9 mouse cellular contexts compared by ENCODE assay signal in the genomic region with DNA sequence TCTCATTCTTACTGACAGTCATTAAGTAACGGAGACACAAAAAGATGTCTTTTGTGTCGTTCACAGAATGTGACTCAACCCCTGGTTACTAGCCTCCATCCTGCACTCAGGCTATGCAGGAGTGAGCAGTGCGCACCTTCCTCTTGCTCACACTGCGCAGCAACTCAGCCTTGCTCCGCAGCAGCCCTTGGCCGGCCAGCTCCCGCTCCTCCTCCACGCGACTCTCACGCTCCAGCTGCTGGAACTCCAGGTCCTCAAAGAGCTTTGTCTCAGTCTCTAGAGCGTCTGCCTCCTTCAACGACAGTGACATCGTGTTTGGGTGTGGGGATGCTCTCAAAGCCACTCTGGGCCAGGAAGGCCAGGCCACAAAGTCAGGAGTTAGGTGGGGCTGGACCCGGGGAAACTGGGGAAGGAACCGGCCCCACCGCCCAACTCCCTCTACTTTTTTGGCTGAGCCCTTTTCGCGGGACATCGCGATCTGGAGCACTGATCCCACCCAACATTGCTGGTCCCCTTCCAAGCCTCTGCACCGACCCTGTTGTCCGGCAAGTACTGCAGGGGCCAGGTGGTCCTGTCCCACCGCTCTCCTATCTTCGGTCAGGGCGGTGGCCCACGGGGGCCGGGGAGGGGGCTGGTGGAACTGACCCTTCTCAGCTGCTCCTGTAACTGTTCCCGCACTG. TPM values are rescaled to one million over a fixed set of nuclear protein-coding genes. Genes with fewer than 3 reads are reported as not detected.
A peak's percentile ranks its signal among the peaks of the same experiment; 100 is the strongest.
DNase-seq lines count a peak whose midpoint lies in the region; ATAC-seq and TF ChIP-seq lines count a peak whose summit lies in the region.
"Had no signal": no experiment of that assay in that cellular context is flagged by ENCODE, and none has a peak within 500 bp of the region (broad histone marks: within the 10 kb centered on the region; RNA-seq: fewer than 3 reads in every experiment).

No protein-coding gene starts in this region.

- no peak for TF ChIP-seq CTCF in G1E (IDR thresholded peaks at IDR 0.05; ENCODE audit: low read depth, low read length)

- 26% methylated on average over 28 of the region's 28 CpGs for WGBS in heart, embryonic 13.5 days
- 37% methylated on average over 28 of the region's 28 CpGs for WGBS in liver, embryonic 16.5 days (ENCODE audit: insufficient replicate concordance)

- peak overlapping the region; percentile 56 for H3K4me3 ChIP-seq in heart, embryonic 13.5 days
- peak overlapping the region; percentile 21; the same call in 1 of the 2 replicates for H3K4me3 ChIP-seq in G1E (ENCODE audit: low read depth, low read length)
- peak overlapping the region; percentile 26 for H3K4me3 ChIP-seq in liver, embryonic 16.5 days (ENCODE audit: low read depth, low read length)

- no peak for DNase-seq in heart, adult 18-20 months
- DNase-seq in G1E (ENCODE audit: low spot score): no peak
- DNase-seq in right cerebral cortex, postnatal 10 days (ENCODE audit: low spot score in 2 of 2): no peak
- DNase-seq in left cerebral cortex, postnatal 36 days (ENCODE audit: low spot score in 2 of 2): no peak

- ATAC-seq in heart, embryonic 13.5 days (ENCODE audit: extremely low read depth, insufficient number of reproducible peaks, low FRiP score, low TSS enrichment): no peak
- no peak for ATAC-seq in G1E (ENCODE audit: extremely low read depth, insufficient number of reproducible peaks, low FRiP score, poor library complexity, severe bottlenecking)
- peak; percentile 11; the same call in 1 of the 2 replicates for ATAC-seq in granulocyte monocyte progenitor cell, adult 5-6 weeks (replicated peaks; ENCODE audit: poor library complexity, severe bottlenecking)
- no peak; the same call in 1 of the 2 replicates for ATAC-seq in liver, embryonic 16.5 days (ENCODE audit: low read depth)
- ATAC-seq in inflammation-experienced regulatory T-cells, adult 6 months: no peak

- peaks cover 8% of the 10 kb centered on the region; the same call in 1 of the 2 replicates for H3K27me3 ChIP-seq in heart, embryonic 13.5 days (replicated peaks)
- H3K27me3 ChIP-seq in G1E (ENCODE audit: insufficient read depth, low read length): peaks cover 76% of the 10 kb centered on the region
- no peaks in the 10 kb centered on the region for H3K27me3 ChIP-seq in liver, embryonic 16.5 days (ENCODE audit: control insufficient read depth, insufficient read depth, low read depth, low read length)

- peak overlapping the region; percentile 80 for H3K4me2 ChIP-seq in heart, embryonic 13.5 days
- H3K4me2 ChIP-seq in liver, embryonic 16.5 days (ENCODE audit: low read depth, low read length): peak overlapping the region; percentile 56

- H3K27ac ChIP-seq in heart, embryonic 13.5 days (replicated peaks): 0 out of 2 replicates have a peak overlapping the region, but pooled peaks have one; percentile 46
- H3K27ac ChIP-seq in liver, embryonic 16.5 days (ENCODE audit: low read length): no peak overlapping the region

- H3K4me1 ChIP-seq in heart, embryonic 13.5 days: peaks cover 23% of the 10 kb centered on the region
- peaks cover 12% of the 10 kb centered on the region; the same call in 1 of the 2 replicates for H3K4me1 ChIP-seq in G1E (ENCODE audit: insufficient read depth, low read depth, low read length)
- peaks cover 4% of the 10 kb centered on the region for H3K4me1 ChIP-seq in liver, embryonic 16.5 days (ENCODE audit: control insufficient read depth, low read depth, low read length)

- peaks cover 80% of the 10 kb centered on the region for H3K36me3 ChIP-seq in heart, embryonic 13.5 days
- H3K36me3 ChIP-seq in G1E (replicated peaks): no peaks in the 10 kb centered on the region
- no peaks in the 10 kb centered on the region for H3K36me3 ChIP-seq in liver, embryonic 16.5 days (ENCODE audit: control insufficient read depth, insufficient read depth)

- intact Hi-C loops in left cerebral cortex, postnatal 36 days (cut with DNase I): loop anchor here (2.0 kb wide), 1 partner anchor 25 kb away; no protein-coding TSS in a partner anchor

- H3K9me3 ChIP-seq in heart, embryonic 13.5 days: no peaks in the 10 kb centered on the region
- no peaks in the 10 kb centered on the region for H3K9me3 ChIP-seq in G1E (replicated peaks)
- H3K9me3 ChIP-seq in liver, embryonic 16.5 days (replicated peaks; ENCODE audit: control insufficient read depth, low read length): no peaks in the 10 kb centered on the region

- peak overlapping the region; percentile 80 for H3K9ac ChIP-seq in heart, embryonic 13.5 days
- H3K9ac ChIP-seq in liver, embryonic 16.5 days (ENCODE audit: low read depth, low read length): no peak overlapping the region

RNA-seq across cellular contexts. Expression of gene Phldb1, which starts 27.1 kb away (rescaled TPM):
- polyA plus RNA-seq in heart, embryonic 13.5 days (2015; fragmentation: Nextera tagmentation; extraction: Ambion mirVana): 20.2 and 24.4 TPM in 2 replicates
- total RNA-seq in heart, adult 18-20 months (2021): 100 to 1,000 TPM; 109 to 125 TPM
- total RNA-seq in G1E (2014; fragmentation: Nextera tagmentation) (2.6 and 4.0 TPM in 2 replicates), G1E (2017) (6.4 and 7.4 TPM in 2 replicates)
- 8.1 and 8.8 TPM in 2 replicates for polyA plus RNA-seq in G1E (2012)
- total RNA-seq in granulocyte monocyte progenitor cell, adult 5-6 weeks (2014; fragmentation: Nextera tagmentation): 2.5 and 3.6 TPM in 2 replicates
- 1.0 and 3.1 TPM in 2 replicates for total RNA-seq in granulocyte monocyte progenitor cell, adult 5-6 weeks (2017)
- 2.2 and 2.3 TPM in 2 replicates for polyA plus RNA-seq in liver, embryonic 16.5 days (2015; fragmentation: Nextera tagmentation; extraction: Ambion mirVana)
- under 1 TPM; 0.41 to 0.92 (median 0.58) TPM for polyA plus RNA-seq in inflammation-experienced regulatory T-cells, adult 6 months (2017; shearing (Covaris generic))
- total RNA-seq in left cerebral cortex, postnatal 36 days (2021): 10 to 100 TPM; 74.9 to 86.3 TPM

RNA-seq across cellular contexts. Expression of gene Treh, which starts 34.9 kb away (rescaled TPM):
- polyA plus RNA-seq in heart, embryonic 13.5 days (2015; fragmentation: Nextera tagmentation; extraction: Ambion mirVana): not detected in 2 replicates
- not detected for total RNA-seq in heart, adult 18-20 months (2021)
- total RNA-seq in G1E (2014; fragmentation: Nextera tagmentation) (not detected in 2 replicates), G1E (2017) (not detected in 2 replicates)
- not detected in 2 replicates for polyA plus RNA-seq in G1E (2012)
- not detected in 2 replicates for total RNA-seq in granulocyte monocyte progenitor cell, adult 5-6 weeks (2014; fragmentation: Nextera tagmentation)
- total RNA-seq in granulocyte monocyte progenitor cell, adult 5-6 weeks (2017): not detected in 2 replicates
- not detected in 2 replicates for polyA plus RNA-seq in liver, embryonic 16.5 days (2015; fragmentation: Nextera tagmentation; extraction: Ambion mirVana)
- not detected for polyA plus RNA-seq in inflammation-experienced regulatory T-cells, adult 6 months (2017; shearing (Covaris generic))
- total RNA-seq in left cerebral cortex, postnatal 36 days (2021): under 1 TPM in 1 of 2 experiments, not detected in 1; 0.27 TPM
- total RNA-seq: common myeloid progenitor, adult 5-6 weeks had no signal

RNA-seq across cellular contexts. Expression of gene Arcn1, which starts 59.8 kb away (rescaled TPM):
- polyA plus RNA-seq in heart, embryonic 13.5 days (2015; fragmentation: Nextera tagmentation; extraction: Ambion mirVana): 114 and 119 TPM in 2 replicates
- total RNA-seq in heart, adult 18-20 months (2021): 10 to 100 TPM; 82.7 to 82.8 TPM
- 239 and 270 TPM in 2 replicates for total RNA-seq in G1E (2014; fragmentation: Nextera tagmentation)
- total RNA-seq in G1E (2017): 124 and 134 TPM in 2 replicates
- 14.5 and 16.7 TPM in 2 replicates for polyA plus RNA-seq in G1E (2012)
- total RNA-seq in granulocyte monocyte progenitor cell, adult 5-6 weeks (2014; fragmentation: Nextera tagmentation): 133 and 158 TPM in 2 replicates
- total RNA-seq in granulocyte monocyte progenitor cell, adult 5-6 weeks (2017): 201 and 229 TPM in 2 replicates
- polyA plus RNA-seq in liver, embryonic 16.5 days (2015; fragmentation: Nextera tagmentation; extraction: Ambion mirVana): 92.8 and 95.6 TPM in 2 replicates
- polyA plus RNA-seq in inflammation-experienced regulatory T-cells, adult 6 months (2017; shearing (Covaris generic)): 100 to 1,000 TPM in 1 of 3 experiments, 10 to 100 TPM in 2; 64.6 to 101 (median 67.3) TPM
- total RNA-seq in left cerebral cortex, postnatal 36 days (2021): 10 to 100 TPM; 89.0 to 99.0 TPM

RNA-seq across cellular contexts. Expression of gene Ift46, which starts 59.8 kb away (rescaled TPM):
- 65.7 and 68.6 TPM in 2 replicates for polyA plus RNA-seq in heart, embryonic 13.5 days (2015; fragmentation: Nextera tagmentation; extraction: Ambion mirVana)
- 10 to 100 TPM; 18.1 to 29.7 TPM for total RNA-seq in heart, adult 18-20 months (2021)
- total RNA-seq in G1E (2014; fragmentation: Nextera tagmentation) (78.2 and 90.8 TPM in 2 replicates), G1E (2017) (32.5 and 32.8 TPM in 2 replicates)
- 1.6 and 1.8 TPM in 2 replicates for polyA plus RNA-seq in G1E (2012)
- total RNA-seq in granulocyte monocyte progenitor cell, adult 5-6 weeks (2014; fragmentation: Nextera tagmentation): 19.8 and 43.7 TPM in 2 replicates
- 32.7 and 39.6 TPM in 2 replicates for total RNA-seq in granulocyte monocyte progenitor cell, adult 5-6 weeks (2017)
- 20.6 and 21.0 TPM in 2 replicates for polyA plus RNA-seq in liver, embryonic 16.5 days (2015; fragmentation: Nextera tagmentation; extraction: Ambion mirVana)
- polyA plus RNA-seq in inflammation-experienced regulatory T-cells, adult 6 months (2017; shearing (Covaris generic)): 10 to 100 TPM; 43.4 to 67.5 (median 47.3) TPM
- 10 to 100 TPM; 65.0 to 72.9 TPM for total RNA-seq in left cerebral cortex, postnatal 36 days (2021)

Comparison
In these comparisons a context has a peak if more than half of its experiments do, and no peak if none do; other contexts are left out.
1. RNA of gene Phldb1, which starts 27.1 kb away (total RNA-seq): 109 to 125 TPM in heart, adult 18-20 months and 74.9 to 86.3 TPM in left cerebral cortex, postnatal 36 days; 2.6 to 7.4 TPM in G1E and 1.0 to 3.6 TPM in granulocyte monocyte progenitor cell, adult 5-6 weeks; every median in the first group is over 4 times any median in the second.
2. Peak in every context shown above with its lines, with median percentiles within 50 percentile points of each other: H3K4me3 ChIP-seq.